23 mouse cellular contexts compared by ENCODE assay signal in genomic region chr4:16515659-16516058, GRCm38 (mm10).
DNase-seq lines count a peak whose midpoint lies in the region; ATAC-seq lines count a peak whose summit lies in the region.
"Had no signal": no experiment of that assay in that cellular context is flagged by ENCODE, and none has a peak within 500 bp of the region (broad histone marks: within the 10 kb centered on the region; RNA-seq: fewer than 3 reads in every experiment).

No protein-coding gene starts in this region.

- ATAC-seq in frontal cortex, adult (ENCODE audit: low TSS enrichment) = peak; percentile 55
- ATAC-seq: activated CD4-positive, CD25-positive, alpha-beta regulatory T cell, adult 4 months; forebrain, embryonic 13.5 days; forebrain, embryonic 15.5 days; forebrain, postnatal 0 days; Patski had no signal

- H3K27me3 ChIP-seq in embryonic facial prominence, embryonic 10.5 days (replicated peaks; ENCODE audit: low read depth, poor library complexity, severe bottlenecking) = no peaks in the 10 kb centered on the region
- H3K27me3 ChIP-seq: embryonic facial prominence, embryonic 13.5 days; embryonic facial prominence, embryonic 15.5 days; forebrain, embryonic 13.5 days; forebrain, embryonic 15.5 days; Patski had no signal

- WGBS in embryonic facial prominence, embryonic 10.5 days = 88% methylated on average over 1 of the region's 1 CpGs

- H3K4me3 ChIP-seq in embryonic facial prominence, embryonic 10.5 days = no peak overlapping the region
- H3K4me3 ChIP-seq: embryonic facial prominence, embryonic 13.5 days; embryonic facial prominence, embryonic 15.5 days; erythroblast, embryonic 14.5 days; forebrain, embryonic 13.5 days; forebrain, embryonic 15.5 days had no signal

- no peak for DNase-seq in frontal cortex, adult 2 months (ENCODE audit: extremely low spot score in 1 of 2, low spot score in 1 of 2)
- DNase-seq in 3T3-L1 (ENCODE audit: low read depth, low spot score) (peak; percentile 51), adipocyte (ENCODE audit: low spot score) (peak; percentile 11)
- peak; percentile 15 for DNase-seq in fibroblast of lung, adult 2 months (ENCODE audit: low read depth)
- DNase-seq in left cerebral cortex, postnatal 14 days (ENCODE audit: low spot score in 2 of 2) = no peak
- DNase-seq in embryonic facial prominence, embryonic 10.5 days (ENCODE audit: low spot score) = no peak
- DNase-seq: adrenal gland, adult 2 months; adrenal gland, postnatal 10 days; adrenal gland, postnatal 25 days; cerebellum, adult 11-12 months; cerebellum, adult 2 months; cerebellum, adult 9-10 months; cerebellum, postnatal 10 days; cerebellum, postnatal 25 days; forebrain, postnatal 0 days had no signal

- H3K9me3 ChIP-seq in embryonic facial prominence, embryonic 10.5 days = no peaks in the 10 kb centered on the region
- H3K9me3 ChIP-seq: embryonic facial prominence, embryonic 13.5 days; embryonic facial prominence, embryonic 15.5 days; forebrain, embryonic 13.5 days; forebrain, embryonic 15.5 days had no signal

- H3K4me1 ChIP-seq in embryonic facial prominence, embryonic 10.5 days = no peaks in the 10 kb centered on the region
- H3K4me1 ChIP-seq: embryonic facial prominence, embryonic 13.5 days; embryonic facial prominence, embryonic 15.5 days; forebrain, embryonic 13.5 days; forebrain, embryonic 15.5 days had no signal

- intact Hi-C loops in left cerebral cortex, postnatal 14 days (cut with DNase I) = no loop called here

- H3K27ac ChIP-seq in embryonic facial prominence, embryonic 10.5 days (replicated peaks) = no peak overlapping the region
- H3K27ac ChIP-seq: embryonic facial prominence, embryonic 13.5 days; embryonic facial prominence, embryonic 15.5 days; forebrain, embryonic 13.5 days; forebrain, embryonic 15.5 days had no signal

- no peaks in the 10 kb centered on the region for H3K36me3 ChIP-seq in embryonic facial prominence, embryonic 10.5 days (replicated peaks)
- H3K36me3 ChIP-seq: embryonic facial prominence, embryonic 13.5 days; embryonic facial prominence, embryonic 15.5 days; forebrain, embryonic 15.5 days had no signal

Comparison
In these comparisons a context has a peak if more than half of its experiments do, and no peak if none do; other contexts are left out.
1. DNase-seq: peak in 3T3-L1 (single experiment), adipocyte (single experiment) and fibroblast of lung, adult 2 months (single experiment); none in frontal cortex, adult 2 months (0 of 2), left cerebral cortex, postnatal 14 days (0 of 2) and embryonic facial prominence, embryonic 10.5 days (single experiment).